Mouse (Mus musculus): ENCODE results near the gene Arhgef25.

- TF ChIP-seq CTCF (IDR thresholded peaks at IDR 0.05; ENCODE audit: borderline replicate concordance, control insufficient read depth, extremely low read depth, insufficient read depth, low read length, poor library complexity) (no peak), POLR2A (IDR thresholded peaks at IDR 0.05; ENCODE audit: control insufficient read depth, extremely low read depth, insufficient read depth, low read length, poor library complexity) (no peak)
Observed at GRCm38 (mm10) chr10:127185506-127185905, 4.4 kb downstream of the Arhgef25 start.

Data from thymus, adult 2 months (tissue).